Mouse (Mus musculus): ENCODE measurements around the gene Pcdh15.

GRCm38 (mm10) chr10:73242294-73242693 lies 143.2 kb downstream of the Pcdh15 start:
- TF ChIP-seq CTCF (IDR thresholded peaks at IDR 0.05; ENCODE audit: low read depth) (no peak), EP300 (IDR thresholded peaks at IDR 0.05; ENCODE audit: low read depth) (no peak)
